Mouse (Mus musculus): Measurements from ENCODE around the gene Plekhh2. TPM values are rescaled to one million over a fixed set of nuclear protein-coding genes. Genes with fewer than 3 reads are reported as not detected.

Gene Plekhh2
- total and polyA plus RNA-seq, 2 experiments from 2014 or later: 1.2 to 3.1 TPM

DNA sequence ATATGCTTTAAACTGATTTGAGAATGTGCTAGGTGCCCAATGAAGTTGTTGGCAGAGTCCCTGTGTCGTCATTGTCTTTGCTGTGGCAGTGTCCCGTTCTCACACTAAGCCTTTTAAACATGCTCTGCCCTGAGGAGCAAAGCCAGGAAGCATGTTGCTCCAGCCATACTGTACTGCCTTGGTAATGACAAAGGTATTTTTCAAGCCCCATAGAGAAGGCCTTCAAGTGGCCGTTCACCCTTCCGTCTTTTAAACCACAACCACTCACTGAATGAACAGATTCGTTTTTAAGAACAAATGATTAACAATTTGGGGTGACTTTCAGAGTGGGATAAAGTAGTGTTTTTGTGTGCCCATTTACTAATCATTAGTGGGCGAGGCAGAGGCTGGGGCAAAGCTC lies 109.5 kb downstream of the Plekhh2 start:
- H3K9ac ChIP-seq (replicated peaks; ENCODE audit: low read length, poor library complexity, severe bottlenecking): no peak overlapping the region
- no peak for TF ChIP-seq CTCF (IDR thresholded peaks at IDR 0.05)
- H3K4me1 ChIP-seq (ENCODE audit: insufficient read depth, low read length): no peaks in the 10 kb centered on the region
- no peaks in the 10 kb centered on the region for H3K36me3 ChIP-seq (ENCODE audit: insufficient read depth, low read length)
- no peak overlapping the region for H3K27ac ChIP-seq (ENCODE audit: low read depth, low read length)
- no peak for ATAC-seq (ENCODE audit: low FRiP score)
- no peak overlapping the region for H3K4me2 ChIP-seq (ENCODE audit: low read depth, low read length, poor library complexity, severe bottlenecking)
- H3K9me3 ChIP-seq (ENCODE audit: low read length): no peaks in the 10 kb centered on the region
- no peaks in the 10 kb centered on the region for H3K27me3 ChIP-seq (ENCODE audit: insufficient read depth, low read length)
- DNase-seq (ENCODE audit: low spot score): no peak
- WGBS: 76% methylated on average over 6 of the region's 6 CpGs
- no peak overlapping the region for H3K4me3 ChIP-seq (ENCODE audit: low read depth, low read length)

- Histone ChIP-seq H3K9me3 (ENCODE audit: low read length) (no peaks in the 10 kb centered on the region), H3K36me3 (ENCODE audit: insufficient read depth, low read length) (no peaks in the 10 kb centered on the region), H3K4me3 (ENCODE audit: low read depth, low read length) (no peak overlapping the region), H3K27me3 (ENCODE audit: insufficient read depth, low read length) (no peaks in the 10 kb centered on the region), H3K27ac (ENCODE audit: low read depth, low read length) (no peak overlapping the region), H3K4me2 (ENCODE audit: low read depth, low read length, poor library complexity, severe bottlenecking) (no peak overlapping the region), H3K9ac (replicated peaks; ENCODE audit: low read length, poor library complexity, severe bottlenecking) (no peak overlapping the region), H3K4me1 (ENCODE audit: insufficient read depth, low read length) (no peaks in the 10 kb centered on the region)
- ATAC-seq (ENCODE audit: low FRiP score): no peak
- TF ChIP-seq CTCF (IDR thresholded peaks at IDR 0.05): peak; percentile 62
- WGBS: 79% methylated on average over 4 of the region's 4 CpGs
- no peak for DNase-seq (ENCODE audit: low spot score)
Observed at GRCm38 (mm10) chr17:84622028-84622427, 110.3 kb downstream of the Plekhh2 start.

- Histone ChIP-seq H3K27ac (ENCODE audit: low read depth, low read length) (no peak overlapping the region), H3K27me3 (ENCODE audit: insufficient read depth, low read length) (no peaks in the 10 kb centered on the region), H3K4me2 (ENCODE audit: low read depth, low read length, poor library complexity, severe bottlenecking) (no peak overlapping the region), H3K36me3 (ENCODE audit: insufficient read depth, low read length) (no peaks in the 10 kb centered on the region), H3K4me3 (ENCODE audit: low read depth, low read length) (no peak overlapping the region), H3K9me3 (ENCODE audit: low read length) (no peaks in the 10 kb centered on the region), H3K4me1 (ENCODE audit: insufficient read depth, low read length) (no peaks in the 10 kb centered on the region), H3K9ac (replicated peaks; ENCODE audit: low read length, poor library complexity, severe bottlenecking) (no peak overlapping the region)
- ATAC-seq (ENCODE audit: low FRiP score): no peak
- no peak for TF ChIP-seq CTCF (IDR thresholded peaks at IDR 0.05)
- 80% methylated on average over 2 of the region's 2 CpGs for WGBS
- DNase-seq (ENCODE audit: low spot score): no peak
Observed at GRCm38 (mm10) chr17:84622873-84623272, 111.2 kb downstream of the Plekhh2 start.

GRCm38 (mm10) chr17:84626276-84626856 lies 114.7 kb downstream of the Plekhh2 start, which contains the start of gene Dync2li1:
Gene Dync2li1 (plus strand): TSS chr17:84626496.
- TF ChIP-seq CTCF (IDR thresholded peaks at IDR 0.05): no peak
- Histone ChIP-seq H3K9me3 (ENCODE audit: low read length) (no peaks in the 10 kb centered on the region), H3K4me2 (ENCODE audit: low read depth, low read length, poor library complexity, severe bottlenecking) (peak within 1 kb of the TSS; percentile 67), H3K27ac (ENCODE audit: low read depth, low read length) (peak within 1 kb of the TSS; percentile 80), H3K9ac (replicated peaks; ENCODE audit: low read length, poor library complexity, severe bottlenecking) (peak within 1 kb of the TSS; percentile 67), H3K27me3 (ENCODE audit: insufficient read depth, low read length) (no peaks in the 10 kb centered on the region), H3K4me1 (ENCODE audit: insufficient read depth, low read length) (no peaks in the 10 kb centered on the region), H3K4me3 (ENCODE audit: low read depth, low read length) (peak within 1 kb of the TSS; percentile 57), H3K36me3 (ENCODE audit: insufficient read depth, low read length) (no peaks in the 10 kb centered on the region)
- 1% methylated on average over 25 of the region's 25 CpGs for WGBS
- peak; percentile 98 for DNase-seq (ENCODE audit: low spot score)
- ATAC-seq (ENCODE audit: low FRiP score): peak; percentile 94

GRCm38 (mm10) chr17:84626857-84627305 lies 115.2 kb downstream of the Plekhh2 start:
- Histone ChIP-seq H3K4me3 (ENCODE audit: low read depth, low read length) (peak overlapping the region; percentile 57), H3K9ac (replicated peaks; ENCODE audit: low read length, poor library complexity, severe bottlenecking) (peak overlapping the region; percentile 67), H3K27me3 (ENCODE audit: insufficient read depth, low read length) (no peaks in the 10 kb centered on the region), H3K9me3 (ENCODE audit: low read length) (no peaks in the 10 kb centered on the region), H3K36me3 (ENCODE audit: insufficient read depth, low read length) (no peaks in the 10 kb centered on the region), H3K4me2 (ENCODE audit: low read depth, low read length, poor library complexity, severe bottlenecking) (peak overlapping the region; percentile 67), H3K27ac (ENCODE audit: low read depth, low read length) (peak overlapping the region; percentile 80), H3K4me1 (ENCODE audit: insufficient read depth, low read length) (no peaks in the 10 kb centered on the region)
- peak; percentile 64 for ATAC-seq (ENCODE audit: low FRiP score)
- DNase-seq (ENCODE audit: low spot score): peak; percentile 21
- peak; percentile 53 for TF ChIP-seq CTCF (IDR thresholded peaks at IDR 0.05)
- 23% methylated on average over 9 of the region's 9 CpGs for WGBS

GRCm38 (mm10) chr17:84627721-84628120 lies 116.0 kb downstream of the Plekhh2 start:
- no peaks in the 10 kb centered on the region for H3K27me3 ChIP-seq (ENCODE audit: insufficient read depth, low read length)
- ATAC-seq (ENCODE audit: low FRiP score) (no peak), DNase-seq (ENCODE audit: low spot score) (no peak)
- no peaks in the 10 kb centered on the region for H3K9me3 ChIP-seq (ENCODE audit: low read length)
- no peak overlapping the region for H3K27ac ChIP-seq (ENCODE audit: low read depth, low read length)
- no peak for TF ChIP-seq CTCF (IDR thresholded peaks at IDR 0.05)
- no peak overlapping the region for H3K4me3 ChIP-seq (ENCODE audit: low read depth, low read length)
- no peak overlapping the region for H3K9ac ChIP-seq (replicated peaks; ENCODE audit: low read length, poor library complexity, severe bottlenecking)
- no peaks in the 10 kb centered on the region for H3K4me1 ChIP-seq (ENCODE audit: insufficient read depth, low read length)
- 87% methylated on average over 10 of the region's 10 CpGs for WGBS
- no peak overlapping the region for H3K4me2 ChIP-seq (ENCODE audit: low read depth, low read length, poor library complexity, severe bottlenecking)
- H3K36me3 ChIP-seq (ENCODE audit: insufficient read depth, low read length): no peaks in the 10 kb centered on the region

Data from midbrain, postnatal 0 days (tissue).